Comparison of ENCODE assay signal across 8 mouse cellular contexts in genomic region chr10:81266211-81267105, GRCm38 (mm10). TPM values are rescaled to one million over a fixed set of nuclear protein-coding genes. Genes with fewer than 3 reads are reported as not detected.
DNase-seq lines count a peak whose midpoint lies in the region; ATAC-seq and TF ChIP-seq lines count a peak whose summit lies in the region.

TSS of gene Mrpl54 (minus strand) at chr10:81266934.
TSS of gene Apba3 (plus strand) at chr10:81266960.

- no peaks in the 10 kb centered on the region for H3K9me3 ChIP-seq in embryonic facial prominence, embryonic 14.5 days (ENCODE audit: control insufficient read depth, low read length)
- H3K9me3 ChIP-seq in limb, embryonic 14.5 days (ENCODE audit: control insufficient read depth, low read length), result no peaks in the 10 kb centered on the region
- no peaks in the 10 kb centered on the region for H3K9me3 ChIP-seq in midbrain, postnatal 0 days (ENCODE audit: low read length)

- H3K4me3 ChIP-seq in embryonic facial prominence, embryonic 14.5 days (ENCODE audit: low read depth, low read length), result peak within 1 kb of the TSS; percentile 71
- H3K4me3 ChIP-seq in limb, embryonic 14.5 days (replicated peaks; ENCODE audit: low read length), result peak within 1 kb of the TSS; percentile 73
- H3K4me3 ChIP-seq in midbrain, postnatal 0 days (ENCODE audit: low read depth, low read length), result peak within 1 kb of the TSS; percentile 61

- peak; percentile 96 for ATAC-seq in embryonic facial prominence, embryonic 14.5 days (ENCODE audit: low read depth)
- peak; percentile 95 for ATAC-seq in limb, embryonic 14.5 days (ENCODE audit: low FRiP score, low read depth)
- peak; percentile 91 for ATAC-seq in midbrain, postnatal 0 days (ENCODE audit: low FRiP score)

- H3K9ac ChIP-seq in embryonic facial prominence, embryonic 14.5 days (ENCODE audit: low read depth, low read length), result peak within 1 kb of the TSS; percentile 87
- H3K9ac ChIP-seq in limb, embryonic 14.5 days (ENCODE audit: low read depth, low read length, severe bottlenecking), result peak within 1 kb of the TSS; percentile 83
- peak within 1 kb of the TSS; percentile 75 for H3K9ac ChIP-seq in midbrain, postnatal 0 days (replicated peaks; ENCODE audit: low read length, poor library complexity, severe bottlenecking)

- peaks cover 6% of the 10 kb centered on the region; the same call in 1 of the 2 replicates for H3K4me1 ChIP-seq in embryonic facial prominence, embryonic 14.5 days (ENCODE audit: control insufficient read depth, insufficient read depth, low read length)
- peaks cover 12% of the 10 kb centered on the region for H3K4me1 ChIP-seq in limb, embryonic 14.5 days (ENCODE audit: control insufficient read depth, insufficient read depth, low read length)
- peaks cover 13% of the 10 kb centered on the region for H3K4me1 ChIP-seq in midbrain, postnatal 0 days (ENCODE audit: insufficient read depth, low read length)

- no peaks in the 10 kb centered on the region for H3K27me3 ChIP-seq in embryonic facial prominence, embryonic 14.5 days (replicated peaks; ENCODE audit: control insufficient read depth, insufficient read depth, low read length)
- H3K27me3 ChIP-seq in limb, embryonic 14.5 days (ENCODE audit: control insufficient read depth, insufficient read depth, low read length), result no peaks in the 10 kb centered on the region
- no peaks in the 10 kb centered on the region for H3K27me3 ChIP-seq in midbrain, postnatal 0 days (ENCODE audit: insufficient read depth, low read length)

- DNase-seq in 3T3-L1 (ENCODE audit: low read depth, low spot score), result peak; percentile 95
- peak; percentile 88 to 91 for DNase-seq in adrenal gland, postnatal 4 days (ENCODE audit: low spot score in 2 of 2)
- DNase-seq in embryonic facial prominence, embryonic 14.5 days (ENCODE audit: low spot score), result peak; percentile 98
- DNase-seq in heart, adult 8-10 months (ENCODE audit: low spot score), result peak; percentile 97
- DNase-seq in kidney, adult 9 months, result peak; percentile 97
- peak; percentile 96 for DNase-seq in limb, embryonic 14.5 days (ENCODE audit: low spot score)
- peak; percentile 95 for DNase-seq in midbrain, postnatal 0 days (ENCODE audit: low spot score)
- DNase-seq in spleen, postnatal 14 days (ENCODE audit: low spot score in 2 of 2), result peak; percentile 92 to 95

- peak within 1 kb of the TSS; percentile 93 for H3K27ac ChIP-seq in embryonic facial prominence, embryonic 14.5 days (replicated peaks; ENCODE audit: low read depth, low read length)
- H3K27ac ChIP-seq in limb, embryonic 14.5 days (replicated peaks; ENCODE audit: low read depth, low read length), result peak within 1 kb of the TSS; percentile 91
- peak within 1 kb of the TSS; percentile 83 for H3K27ac ChIP-seq in midbrain, postnatal 0 days (ENCODE audit: low read depth, low read length)

- under 1% methylated on average over 48 of the region's 48 CpGs for WGBS in embryonic facial prominence, embryonic 14.5 days
- under 1% methylated on average over 48 of the region's 48 CpGs for WGBS in limb, embryonic 14.5 days
- under 1% methylated on average over 48 of the region's 48 CpGs for WGBS in midbrain, postnatal 0 days

- peak within 1 kb of the TSS; percentile 74 for H3K4me2 ChIP-seq in embryonic facial prominence, embryonic 14.5 days (ENCODE audit: low read depth, low read length)
- H3K4me2 ChIP-seq in limb, embryonic 14.5 days (replicated peaks; ENCODE audit: low read depth, low read length, severe bottlenecking), result peak within 1 kb of the TSS; percentile 81
- H3K4me2 ChIP-seq in midbrain, postnatal 0 days (ENCODE audit: low read depth, low read length, poor library complexity, severe bottlenecking), result peak within 1 kb of the TSS; percentile 82

- TF ChIP-seq POLR2A in limb, embryonic 14.5 days (IDR thresholded peaks at IDR 0.05; ENCODE audit: borderline replicate concordance, extremely low read depth, insufficient read depth, insufficient read length), result peak; percentile 58; the same call in 1 of the 2 replicates

- no peak for TF ChIP-seq CTCF in midbrain, postnatal 0 days (IDR thresholded peaks at IDR 0.05)

- H3K36me3 ChIP-seq in embryonic facial prominence, embryonic 14.5 days (ENCODE audit: control insufficient read depth, insufficient read depth, low read length), result peaks cover 42% of the 10 kb centered on the region
- peaks cover 63% of the 10 kb centered on the region for H3K36me3 ChIP-seq in limb, embryonic 14.5 days (ENCODE audit: control insufficient read depth, insufficient read depth, low read length)
- H3K36me3 ChIP-seq in midbrain, postnatal 0 days (ENCODE audit: insufficient read depth, low read length), result peaks cover 32% of the 10 kb centered on the region

RNA-seq across cellular contexts. Expression of gene Mrpl54, which starts in this region (rescaled TPM):
- 100 to 1,000 TPM; 107 to 108 TPM for total RNA-seq in adrenal gland, postnatal 4 days (2021)
- polyA plus RNA-seq in embryonic facial prominence, embryonic 14.5 days (2014; fragmentation: Nextera tagmentation; extraction: Ambion mirVana), result 196 and 206 TPM in 2 replicates
- total RNA-seq in heart, adult 8-10 months (2022), result 100 to 1,000 TPM; 105 to 124 (median 112) TPM
- 93.0 and 124 TPM in 2 replicates for polyA plus RNA-seq in limb, embryonic 14.5 days (2012; rRNA removed)
- 200 and 202 TPM in 2 replicates for polyA plus RNA-seq in limb, embryonic 14.5 days (2014; fragmentation: Nextera tagmentation; extraction: Ambion mirVana)
- 145 and 164 TPM in 2 replicates for total RNA-seq in midbrain, postnatal 0 days (2014; rRNA removed)
- polyA plus RNA-seq in midbrain, postnatal 0 days (2015; fragmentation: Nextera tagmentation; extraction: Ambion mirVana), result 162 and 179 TPM in 2 replicates

RNA-seq across cellular contexts. Expression of gene Apba3, which starts in this region (rescaled TPM):
- 10 to 100 TPM; 47.8 to 49.5 TPM for total RNA-seq in adrenal gland, postnatal 4 days (2021)
- polyA plus RNA-seq in embryonic facial prominence, embryonic 14.5 days (2014; fragmentation: Nextera tagmentation; extraction: Ambion mirVana), result 56.0 and 61.4 TPM in 2 replicates
- 100 to 1,000 TPM; 105 to 122 (median 112) TPM for total RNA-seq in heart, adult 8-10 months (2022)
- polyA plus RNA-seq in limb, embryonic 14.5 days (2012; rRNA removed), result 77.9 and 102 TPM in 2 replicates
- polyA plus RNA-seq in limb, embryonic 14.5 days (2014; fragmentation: Nextera tagmentation; extraction: Ambion mirVana), result 58.2 and 59.2 TPM in 2 replicates
- total RNA-seq in midbrain, postnatal 0 days (2014; rRNA removed), result 45.0 and 64.8 TPM in 2 replicates
- 25.0 and 25.2 TPM in 2 replicates for polyA plus RNA-seq in midbrain, postnatal 0 days (2015; fragmentation: Nextera tagmentation; extraction: Ambion mirVana)

Comparison
In these comparisons a context has a peak if more than half of its experiments do, and no peak if none do; other contexts are left out.
1. Peak in every context shown above with its lines: DNase-seq, ATAC-seq, H3K4me3 ChIP-seq and H3K27ac ChIP-seq.